14 mouse cellular contexts compared by ENCODE assay signal in genomic region chr6:128093856-128094628, GRCm38 (mm10). TPM values are rescaled to one million over a fixed set of nuclear protein-coding genes. Genes with fewer than 3 reads are reported as not detected.
DNase-seq lines count a peak whose midpoint lies in the region; ATAC-seq and TF ChIP-seq lines count a peak whose summit lies in the region.
"Had no signal": no experiment of that assay in that cellular context is flagged by ENCODE, and none has a peak within 500 bp of the region (broad histone marks: within the 10 kb centered on the region; RNA-seq: fewer than 3 reads in every experiment).

No protein-coding gene starts in this region.

- no peak for TF ChIP-seq CTCF in E14TG2a.4 (conservative IDR thresholded peaks at IDR 0.05; ENCODE audit: low read length)

- H3K27me3 ChIP-seq in heart, embryonic 14.5 days (ENCODE audit: control insufficient read depth, insufficient read depth, low read length), result no peaks in the 10 kb centered on the region
- H3K27me3 ChIP-seq in E14TG2a.4 (ENCODE audit: insufficient read depth, low read length), result no peaks in the 10 kb centered on the region
- H3K27me3 ChIP-seq: hindbrain, embryonic 15.5 days had no signal

- intact Hi-C loops in heart, postnatal 10 days (cut with DNase I), result loop anchor here (2.0 kb wide), 1 partner anchor 51 kb away; no protein-coding TSS in a partner anchor

- no peaks in the 10 kb centered on the region for H3K36me3 ChIP-seq in heart, embryonic 14.5 days (ENCODE audit: control insufficient read depth, insufficient read depth, low read length)
- no peaks in the 10 kb centered on the region for H3K36me3 ChIP-seq in E14TG2a.4 (ENCODE audit: insufficient read depth, low read length)
- H3K36me3 ChIP-seq: hindbrain, embryonic 15.5 days had no signal

- H3K4me3 ChIP-seq in heart, embryonic 14.5 days (ENCODE audit: control insufficient read depth in 1 of 2, insufficient read depth in 1 of 2, low read depth in 1 of 2, low read length in 2 of 2), result no peak overlapping the region
- H3K4me3 ChIP-seq in E14TG2a.4 (replicated peaks; ENCODE audit: low read length), result peak overlapping the region; percentile 37; the same call in 1 of the 2 replicates
- H3K4me3 ChIP-seq: hindbrain, embryonic 15.5 days had no signal

- H3K4me1 ChIP-seq in heart, embryonic 14.5 days (ENCODE audit: control insufficient read depth in 2 of 2, insufficient read depth in 2 of 2, low read length in 2 of 2), result peaks cover 55 to 72% of the 10 kb centered on the region in 2 experiments
- H3K4me1 ChIP-seq in E14TG2a.4 (replicated peaks; ENCODE audit: low read depth, low read length), result peaks cover 72% of the 10 kb centered on the region

- H3K4me2 ChIP-seq in heart, embryonic 14.5 days (ENCODE audit: low read length), result no peak overlapping the region
- H3K4me2 ChIP-seq: hindbrain, embryonic 15.5 days; midbrain, embryonic 11.5 days had no signal

- peak overlapping the region; percentile 57; the same call in 1 of the 2 replicates for H3K9ac ChIP-seq in heart, embryonic 14.5 days (ENCODE audit: low read length)
- H3K9ac ChIP-seq: hindbrain, embryonic 15.5 days had no signal

- ATAC-seq in heart, embryonic 14.5 days (ENCODE audit: insufficient number of reproducible peaks, insufficient read depth, low FRiP score, low read depth), result no peak

- H3K27ac ChIP-seq in heart, embryonic 14.5 days (replicated peaks in 1 of 2; ENCODE audit: control insufficient read depth in 1 of 2, insufficient read depth in 1 of 2, low read depth in 2 of 2, low read length in 2 of 2), result peak overlapping the region; percentile 28 to 86; a peak in 2 of 4 replicates
- H3K27ac ChIP-seq: hindbrain, embryonic 15.5 days had no signal

- WGBS in heart, embryonic 14.5 days, result 81% methylated on average over 15 of the region's 15 CpGs

- peak; percentile 29 for DNase-seq in cerebellum, adult 9-11 months
- DNase-seq in cerebellum, adult 9-10 months, result no peak
- DNase-seq in heart, postnatal 10 days, result no peak
- DNase-seq in layer of hippocampus, adult 9-11 months, result peak; percentile 58
- DNase-seq in layer of hippocampus, postnatal 10 days (ENCODE audit: low spot score in 2 of 2), result no peak
- no peak for DNase-seq in thymus, postnatal 10 days (ENCODE audit: low spot score in 2 of 2)
- DNase-seq: cerebellum, postnatal 36 days; kidney, postnatal 14 days; lung, adult 18-20 months; thymus, postnatal 36 days had no signal

- H3K9me3 ChIP-seq in heart, embryonic 14.5 days (ENCODE audit: control insufficient read depth, low read length), result no peaks in the 10 kb centered on the region
- H3K9me3 ChIP-seq in E14TG2a.4 (ENCODE audit: low read length), result no peaks in the 10 kb centered on the region
- H3K9me3 ChIP-seq: hindbrain, embryonic 15.5 days had no signal

RNA-seq across cellular contexts. Expression of gene Tspan9, which starts 49.4 kb away (rescaled TPM):
- polyA plus RNA-seq in heart, embryonic 14.5 days (2014; fragmentation: Nextera tagmentation; extraction: Ambion mirVana), result 142 and 143 TPM in 2 replicates
- 100 to 1,000 TPM; 184 to 197 TPM for total RNA-seq in heart, postnatal 10 days (2021)
- 10 to 100 TPM; 79.8 to 84.6 TPM for total RNA-seq in layer of hippocampus, postnatal 10 days (2021)

Comparison
In these comparisons a context has a peak if more than half of its experiments do, and no peak if none do; other contexts are left out.
1. DNase-seq: peak in cerebellum, adult 9-11 months (single experiment) and layer of hippocampus, adult 9-11 months (single experiment); none in cerebellum, adult 9-10 months (single experiment), heart, postnatal 10 days (0 of 2), layer of hippocampus, postnatal 10 days (0 of 2) and thymus, postnatal 10 days (0 of 2).